Mouse (Mus musculus) MEL (cell line): Measurements from ENCODE around the gene Galnt18. TPM values are rescaled to one million over a fixed set of nuclear protein-coding genes. Genes with fewer than 3 reads are reported as not detected.

ENCODE experiments used
- DNase-seq: peaks from one replicate; pipeline ENCODE4 v3.0.0; 2011; ENCODE audit warnings: low read depth, low spot score
- H3K27ac ChIP-seq: 2 replicates; pipeline ENCODE4 v1.5.1; 2012; ENCODE audit warnings: low read depth, mild to moderate bottlenecking, control low read depth, low read length, moderate library complexity; ENCODE audit not compliant: control insufficient read depth
- H3K27me3 ChIP-seq, 2 experiments: fragments of 150-350 bp in 1 of 2; sonication (generic) in 1 of 2; 2 replicates each; pipeline ENCODE4 v1.6.1; 2012; ENCODE audit warnings: low read length in 2 of 2, mild to moderate bottlenecking in 2 of 2, improper control_type of control experiment in 1 of 2, moderate library complexity in 1 of 2; ENCODE audit not compliant: insufficient read depth in 2 of 2, control insufficient read depth in 1 of 2
- H3K36me3 ChIP-seq, 2 experiments: 2 replicates each; pipeline ENCODE4 v1.6.1; 2012 to 2014; ENCODE audit warnings: low read length in 2 of 2, improper control_type of control experiment in 1 of 2, inconsistent platforms in 1 of 2, mild to moderate bottlenecking in 1 of 2; ENCODE audit not compliant: insufficient read depth in 2 of 2, control insufficient read depth in 1 of 2
- H3K4me1 ChIP-seq, 2 experiments: fragments of 150-350 bp in 1 of 2; sonication (generic) in 1 of 2; 2 replicates each; pipeline ENCODE4 v1.6.1; 2012; ENCODE audit warnings: low read length in 2 of 2, improper control_type of control experiment in 1 of 2, mild to moderate bottlenecking in 1 of 2; ENCODE audit not compliant: insufficient read depth in 2 of 2, control insufficient read depth in 1 of 2
- H3K4me3 ChIP-seq, 2 experiments: fragments of 150-350 bp in 1 of 2; sonication (generic) in 1 of 2; 2 replicates each; pipeline ENCODE4 v1.5.1; 2012; ENCODE audit warnings: low read depth in 2 of 2, low read length in 2 of 2, mild to moderate bottlenecking in 2 of 2, moderate library complexity in 2 of 2, control low read depth in 1 of 2, improper control_type of control experiment in 1 of 2; ENCODE audit not compliant: control insufficient read depth in 1 of 2, insufficient read depth in 1 of 2
- H3K79me2 ChIP-seq: 2 replicates; pipeline ENCODE4 v1.6.1; 2012; ENCODE audit warnings: mild to moderate bottlenecking, low read length, moderate library complexity; ENCODE audit not compliant: control insufficient read depth, poor library complexity, insufficient read depth
- H3K9ac ChIP-seq: 2 replicates; pipeline ENCODE4 v1.6.1; 2012; ENCODE audit warnings: low read depth, mild to moderate bottlenecking, control low read depth, low read length, moderate library complexity; ENCODE audit not compliant: control insufficient read depth, poor library complexity, severe bottlenecking
- H3K9me3 ChIP-seq: fragments of 150-350 bp; sonication (generic); replicated peaks from 2 replicates; pipeline ENCODE4 v1.6.1; 2012; ENCODE audit warnings: mild to moderate bottlenecking, low read length, improper control_type of control experiment, moderate library complexity; ENCODE audit not compliant: insufficient read depth
- BHLHE40 ChIP-seq: IDR thresholded peaks from 2 replicates; pipeline ENCODE4 v1.6.1; 2012; ENCODE audit warnings: low read depth, mild to moderate bottlenecking, inconsistent platforms, low read length, improper control_type of control experiment, borderline replicate concordance
- CHD1 ChIP-seq: IDR thresholded peaks from 2 replicates; pipeline ENCODE4 v1.6.1; 2012; ENCODE audit warnings: low read depth, mild to moderate bottlenecking, inconsistent platforms, low read length, improper control_type of control experiment
- CHD2 ChIP-seq: IDR thresholded peaks from 2 replicates; pipeline ENCODE4 v1.6.1; 2011; ENCODE audit warnings: low read length, improper control_type of control experiment
- E2F4 ChIP-seq: IDR thresholded peaks from 2 replicates; pipeline ENCODE4 v1.6.1; 2011; ENCODE audit warnings: low read depth, low read length, improper control_type of control experiment, borderline replicate concordance
- EP300 ChIP-seq, 2 experiments: IDR thresholded peaks; 2 replicates each; pipeline ENCODE4 v1.6.1; 2011; ENCODE audit warnings: improper control_type of control experiment in 2 of 2, low read length in 2 of 2, low read depth in 1 of 2, mild to moderate bottlenecking in 1 of 2
- ETS1 ChIP-seq: IDR thresholded peaks from 2 replicates; pipeline ENCODE4 v1.6.1; 2012; ENCODE audit warnings: low read depth, mild to moderate bottlenecking, inconsistent platforms, low read length, improper control_type of control experiment, moderate library complexity
- GATA1 ChIP-seq: IDR thresholded peaks from 2 replicates; pipeline ENCODE4 v1.6.1; 2011; ENCODE audit warnings: low read depth, low read length, improper control_type of control experiment
- JUND ChIP-seq: IDR thresholded peaks from 2 replicates; pipeline ENCODE4 v1.6.1; 2011; ENCODE audit warnings: low read depth, mild to moderate bottlenecking, improper control_type of control experiment, low read length
- MAFK ChIP-seq: IDR thresholded peaks from 2 replicates; pipeline ENCODE4 v1.6.1; 2011; ENCODE audit warnings: low read depth, mild to moderate bottlenecking, low read length, improper control_type of control experiment, borderline replicate concordance
- MAZ ChIP-seq: IDR thresholded peaks from 2 replicates; pipeline ENCODE4 v1.6.1; 2012; ENCODE audit warnings: low read depth, mild to moderate bottlenecking, inconsistent platforms, low read length, improper control_type of control experiment
- MEF2A ChIP-seq: IDR thresholded peaks from 2 replicates; pipeline ENCODE4 v1.6.1; 2014; ENCODE audit warnings: low read depth, mild to moderate bottlenecking, inconsistent platforms, low read length, improper control_type of control experiment; ENCODE audit not compliant: poor library complexity, insufficient replicate concordance, severe bottlenecking; ENCODE audit errors: extremely low read depth
- MXI1 ChIP-seq: IDR thresholded peaks from 2 replicates; pipeline ENCODE4 v1.6.1; 2011; ENCODE audit warnings: mild to moderate bottlenecking, low read depth, low read length, improper control_type of control experiment
- MYB ChIP-seq: IDR thresholded peaks from 2 replicates; pipeline ENCODE4 v1.6.1; 2011; ENCODE audit warnings: mild to moderate bottlenecking, low read depth, low read length, improper control_type of control experiment
- NRF1 ChIP-seq: IDR thresholded peaks from 2 replicates; pipeline ENCODE4 v1.6.1; 2014; ENCODE audit warnings: low read depth, mild to moderate bottlenecking, inconsistent platforms, low read length, improper control_type of control experiment, moderate library complexity; ENCODE audit not compliant: poor library complexity, insufficient read depth, severe bottlenecking
- POLR2A ChIP-seq, 2 experiments: IDR thresholded peaks; 2 replicates each; pipeline ENCODE4 v1.6.1; 2011 to 2012; ENCODE audit warnings: low read length in 2 of 2, mild to moderate bottlenecking in 2 of 2, control low read depth in 1 of 2, improper control_type of control experiment in 1 of 2, low read depth in 1 of 2, moderate library complexity in 1 of 2; ENCODE audit not compliant: control insufficient read depth in 1 of 2, insufficient read depth in 1 of 2, poor library complexity in 1 of 2
- POLR2AphosphoS2 ChIP-seq: IDR thresholded peaks from 2 replicates; pipeline ENCODE4 v1.6.1; 2011; ENCODE audit warnings: low read length, improper control_type of control experiment
- POLR2AphosphoS5 ChIP-seq: IDR thresholded peaks from 2 replicates; pipeline ENCODE4 v1.6.1; 2012; ENCODE audit warnings: low read depth, borderline replicate concordance, mild to moderate bottlenecking, inconsistent platforms, low read length, moderate library complexity, mixed read lengths
- RCOR1 ChIP-seq: IDR thresholded peaks from 2 replicates; pipeline ENCODE4 v1.6.1; 2012; ENCODE audit warnings: low read depth, mild to moderate bottlenecking, inconsistent platforms, low read length, improper control_type of control experiment
- SIN3A ChIP-seq: IDR thresholded peaks from 2 replicates; pipeline ENCODE4 v1.6.1; 2012; ENCODE audit warnings: low read length, improper control_type of control experiment, inconsistent platforms
- SMC3 ChIP-seq: IDR thresholded peaks from 2 replicates; pipeline ENCODE4 v1.6.1; 2011; ENCODE audit warnings: low read depth, low read length, improper control_type of control experiment
- TBP ChIP-seq: IDR thresholded peaks from 2 replicates; pipeline ENCODE4 v1.8.0; 2011; ENCODE audit warnings: low read depth, low read length, improper control_type of control experiment
- UBTF ChIP-seq: IDR thresholded peaks from 2 replicates; pipeline ENCODE4 v1.6.1; 2012; ENCODE audit warnings: low read depth, mild to moderate bottlenecking, inconsistent platforms, low read length, improper control_type of control experiment, moderate library complexity, borderline replicate concordance; ENCODE audit not compliant: insufficient read depth
- USF1 ChIP-seq: IDR thresholded peaks from 2 replicates; pipeline ENCODE4 v1.6.1; 2014; ENCODE audit warnings: low read depth, mild to moderate bottlenecking, inconsistent platforms, low read length, improper control_type of control experiment, moderate library complexity
- USF2 ChIP-seq, 2 experiments: IDR thresholded peaks; 2 replicates each; pipeline ENCODE4 v1.6.1; 2011 to 2012; ENCODE audit warnings: improper control_type of control experiment in 2 of 2, low read length in 2 of 2, borderline replicate concordance in 1 of 2, inconsistent platforms in 1 of 2, low read depth in 1 of 2, mild to moderate bottlenecking in 1 of 2; ENCODE audit not compliant: insufficient read depth in 1 of 2
- ZC3H11A ChIP-seq: IDR thresholded peaks from 2 replicates; pipeline ENCODE4 v1.6.1; 2012; ENCODE audit warnings: low read depth, mild to moderate bottlenecking, inconsistent platforms, low read length, improper control_type of control experiment
- ZMIZ1 ChIP-seq: IDR thresholded peaks from 2 replicates; pipeline ENCODE4 v1.6.1; 2012; ENCODE audit warnings: low read depth, mild to moderate bottlenecking, inconsistent platforms, low read length, improper control_type of control experiment, moderate library complexity
- polyA plus RNA-seq, 2 experiments: library from polyadenylated mRNA; stranded (reverse) in 1 of 2; unstranded in 1 of 2; fragments of >175 nt in 1 of 2; fragments of >200 nt in 1 of 2; gene quantifications; 2 replicates each; pipeline versions ENCODE4 v1.2.1 to v1.2.4; 2012; ENCODE audit warnings: low replicate concordance in 2 of 2, low read depth in 1 of 2; ENCODE audit not compliant: insufficient read length in 2 of 2, insufficient read depth in 1 of 2, missing spikeins in 1 of 2
- total RNA-seq: library from RNA; depleted of rRNA; stranded (reverse); fragments of 300-350 nt; gene quantifications from 2 replicates; pipeline ENCODE4 v1.2.3, GENCODE M21; 2012

Galnt18 gene
- total and polyA plus RNA-seq, 3 experiments: not detected

GRCm38 (mm10) chr7:111589506-111590125, 190.2 kb downstream of the Galnt18 start:
- Histone ChIP-seq H3K9me3 (no peaks in the 10 kb centered on the region), H3K27me3 (no peaks in the 10 kb centered on the region), H3K79me2 (no peaks in the 10 kb centered on the region), H3K4me1 (no peaks in the 10 kb centered on the region), H3K36me3 (no peaks in the 10 kb centered on the region), H3K27ac (no peak overlapping the region), H3K4me3 (no peak overlapping the region), H3K9ac (no peak overlapping the region)
- DNase-seq: no peak
- TF ChIP-seq POLR2AphosphoS2 (no peak), MEF2A (no peak), CHD1 (no peak), ZC3H11A (no peak), E2F4 (no peak), EP300 (IDR thresholded peaks at IDR 0.05; ENCODE audit: low read depth in 1 of 2, low read length in 2 of 2) (no peak), SMC3 (no peak), BHLHE40 (no peak), ZMIZ1 (no peak), MXI1 (no peak), CHD2 (no peak)

DNA sequence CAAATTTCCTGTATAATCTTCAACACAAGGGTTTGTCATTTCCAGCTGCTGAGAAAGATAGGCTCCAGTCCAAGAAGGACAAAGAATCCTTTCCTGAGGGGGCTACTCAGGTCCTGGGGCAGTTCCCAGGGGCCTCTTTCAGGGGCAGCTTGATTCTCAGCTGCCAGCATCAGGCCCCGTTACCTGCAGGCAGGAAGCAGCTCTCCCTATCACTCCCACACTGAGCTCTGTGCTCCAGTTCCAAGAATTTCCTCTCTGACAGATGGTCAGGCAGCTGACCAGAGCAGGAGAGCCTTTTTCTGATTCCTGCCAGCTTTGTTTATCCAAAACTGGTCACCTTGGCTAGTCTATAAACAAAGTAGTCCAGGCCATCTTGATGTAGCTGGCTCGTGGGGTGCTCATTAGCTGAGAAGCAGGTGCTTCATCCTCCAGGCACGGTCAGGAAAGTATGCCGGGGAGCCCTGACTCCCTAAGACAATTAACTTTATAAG, 191.4 kb downstream of the Galnt18 start:
- H3K9ac ChIP-seq: no peak overlapping the region
- H3K79me2 ChIP-seq: no peaks in the 10 kb centered on the region
- H3K27ac ChIP-seq: no peak overlapping the region
- no peak for DNase-seq
- H3K4me3 ChIP-seq: no peak overlapping the region
- no peaks in the 10 kb centered on the region for H3K27me3 ChIP-seq
- no peaks in the 10 kb centered on the region for H3K4me1 ChIP-seq
- H3K36me3 ChIP-seq: no peaks in the 10 kb centered on the region
- TF ChIP-seq JUND (no peak), BHLHE40 (no peak)
- TF ChIP-seq, all 39 proteins: peak for 0
- no peaks in the 10 kb centered on the region for H3K9me3 ChIP-seq

DNA sequence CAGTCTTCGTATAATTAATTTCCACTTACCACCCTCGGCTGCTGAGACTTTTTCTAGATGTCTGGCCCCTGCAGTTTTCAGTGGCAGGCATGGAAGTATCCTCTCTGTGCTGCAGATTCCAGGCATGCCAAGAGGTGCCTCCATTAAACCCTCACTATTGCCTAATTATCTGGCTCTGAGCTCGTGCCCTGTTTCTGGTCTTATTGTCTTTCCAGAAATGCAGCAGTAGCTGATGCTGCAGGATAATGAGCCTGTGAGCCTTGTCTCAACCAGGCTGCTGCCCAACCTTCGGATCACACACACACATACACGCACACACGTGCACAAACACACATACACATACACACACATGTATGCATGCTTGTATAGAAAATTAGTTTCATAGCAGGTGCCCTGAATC, 199.2 kb downstream of the Galnt18 start:
- H3K27me3 ChIP-seq: no peaks in the 10 kb centered on the region
- H3K9me3 ChIP-seq: no peaks in the 10 kb centered on the region
- no peaks in the 10 kb centered on the region for H3K36me3 ChIP-seq
- no peak overlapping the region for H3K9ac ChIP-seq
- no peaks in the 10 kb centered on the region for H3K4me1 ChIP-seq
- DNase-seq: no peak
- H3K79me2 ChIP-seq: no peaks in the 10 kb centered on the region
- H3K27ac ChIP-seq: no peak overlapping the region
- H3K4me3 ChIP-seq: no peak overlapping the region
- TF ChIP-seq ZMIZ1: no peak
- TF ChIP-seq MAZ: no peak
- TF ChIP-seq POLR2AphosphoS5: no peak
- no peak for TF ChIP-seq USF1
- TF ChIP-seq GATA1: no peak
- no peak for TF ChIP-seq UBTF
- no peak for TF ChIP-seq MAFK
- TF ChIP-seq RCOR1: no peak
- no peak for TF ChIP-seq TBP
- TF ChIP-seq NRF1: no peak
- no peak for TF ChIP-seq JUND
- TF ChIP-seq MYB: no peak
- TF ChIP-seq USF2 (IDR thresholded peaks at IDR 0.05; ENCODE audit: borderline replicate concordance in 1 of 2, insufficient read depth in 1 of 2, low read depth in 1 of 2, low read length in 2 of 2): no peak
- TF ChIP-seq POLR2A (IDR thresholded peaks at IDR 0.05; ENCODE audit: control insufficient read depth in 1 of 2, insufficient read depth in 1 of 2, low read depth in 1 of 2, low read length in 2 of 2, poor library complexity in 1 of 2): no peak
- TF ChIP-seq SIN3A: no peak
- TF ChIP-seq ETS1: no peak
